Mouse (Mus musculus): ENCODE measurements around the gene Rfx8. TPM values are rescaled to one million over a fixed set of nuclear protein-coding genes. Genes with fewer than 3 reads are reported as not detected.
A peak's percentile ranks its signal among the peaks of the same experiment; 100 is the strongest.

Rfx8 gene
- polyA plus RNA-seq, 1 experiment from 2014 or later: 0.15 TPM

- H3K4me3 ChIP-seq (ENCODE audit: low read depth, low read length): no peak overlapping the region
- no peaks in the 10 kb centered on the region for H3K27me3 ChIP-seq (ENCODE audit: control insufficient read depth, insufficient read depth, low read length)
- no peak overlapping the region for H3K9ac ChIP-seq (ENCODE audit: low read length)
- WGBS: 76% methylated on average over 9 of the region's 9 CpGs
- H3K36me3 ChIP-seq (ENCODE audit: control insufficient read depth, insufficient read depth, low read length): no peaks in the 10 kb centered on the region
- H3K4me1 ChIP-seq (ENCODE audit: control insufficient read depth, insufficient read depth, low read length): peaks cover 7% of the 10 kb centered on the region
- ATAC-seq (ENCODE audit: low FRiP score) (no peak), DNase-seq (ENCODE audit: low spot score, missing footprints) (no peak)
- no peak overlapping the region for H3K27ac ChIP-seq (ENCODE audit: low read depth, low read length)
- no peak overlapping the region for H3K4me2 ChIP-seq
- H3K9me3 ChIP-seq (ENCODE audit: control insufficient read depth, low read length): no peaks in the 10 kb centered on the region
Observed at GRCm38 (mm10) chr1:39758244-39758643, 37.4 kb upstream of the Rfx8 start.

DNA sequence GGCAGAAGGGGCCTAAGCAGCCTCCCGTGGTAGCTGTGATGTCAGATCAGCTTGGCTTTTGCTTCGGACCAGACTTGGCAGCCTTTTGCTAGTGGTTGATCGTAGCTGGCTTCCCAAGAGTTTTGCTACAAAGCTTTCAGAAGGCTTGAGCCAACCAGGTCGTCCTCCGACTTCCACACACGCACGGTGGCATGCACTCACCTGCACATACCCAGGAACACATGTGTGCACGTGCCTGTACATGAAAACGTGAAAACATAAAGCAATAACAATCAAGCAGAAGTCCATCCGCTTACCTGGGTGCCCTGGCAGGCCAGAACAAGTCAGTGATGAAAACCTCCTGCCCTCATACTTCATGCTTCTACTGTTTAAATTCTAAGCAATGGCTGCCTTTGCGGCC, 36.2 kb upstream of the Rfx8 start:
- Histone ChIP-seq H3K36me3 (ENCODE audit: control insufficient read depth, insufficient read depth, low read length) (no peaks in the 10 kb centered on the region), H3K27ac (ENCODE audit: low read depth, low read length) (no peak overlapping the region), H3K4me3 (ENCODE audit: low read depth, low read length) (no peak overlapping the region), H3K4me1 (ENCODE audit: control insufficient read depth, insufficient read depth, low read length) (peaks cover 7% of the 10 kb centered on the region), H3K9ac (ENCODE audit: low read length) (no peak overlapping the region), H3K4me2 (no peak overlapping the region), H3K9me3 (ENCODE audit: control insufficient read depth, low read length) (no peaks in the 10 kb centered on the region), H3K27me3 (ENCODE audit: control insufficient read depth, insufficient read depth, low read length) (no peaks in the 10 kb centered on the region)
- DNase-seq (ENCODE audit: low spot score, missing footprints) (no peak), ATAC-seq (ENCODE audit: low FRiP score) (no peak)
- 85% methylated on average over 11 of the region's 11 CpGs for WGBS

DNA sequence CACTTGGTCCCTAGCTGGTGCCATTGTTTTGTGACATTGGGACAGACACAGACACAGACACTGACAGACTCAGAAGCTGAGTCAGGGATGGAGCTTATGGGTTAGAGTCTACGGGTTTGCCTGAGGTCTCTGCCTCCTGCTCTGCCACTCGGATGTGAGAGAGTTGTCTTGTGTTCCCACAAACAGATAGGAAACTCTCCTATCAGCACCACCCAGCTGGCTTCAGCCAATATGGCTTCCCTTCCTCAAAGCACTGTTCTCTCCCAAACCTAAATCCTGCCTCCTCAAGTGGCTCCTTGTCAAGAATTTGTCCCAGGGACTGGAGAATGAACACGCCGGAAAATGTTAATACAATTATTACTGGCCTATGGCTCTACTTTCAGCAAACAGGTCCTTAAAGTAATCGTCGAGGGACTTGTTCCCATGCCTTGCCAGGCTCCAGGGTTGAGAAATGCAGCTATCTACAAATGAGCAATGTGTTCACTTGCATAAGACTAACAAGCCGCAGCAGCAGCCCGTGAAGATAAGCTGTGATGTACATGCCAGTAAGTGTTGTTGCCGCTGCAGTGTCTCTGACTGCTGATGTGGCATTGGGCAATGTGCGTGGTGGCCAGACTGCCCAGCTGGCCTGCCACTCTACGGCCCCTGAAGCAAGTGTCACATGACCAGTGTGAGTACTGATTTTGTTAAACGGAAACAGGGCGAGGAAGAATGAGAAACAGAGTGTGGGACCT, 33.6 kb upstream of the Rfx8 start:
- WGBS: 85% methylated on average over 13 of the region's 13 CpGs
- no peaks in the 10 kb centered on the region for H3K36me3 ChIP-seq (ENCODE audit: control insufficient read depth, insufficient read depth, low read length)
- H3K4me1 ChIP-seq (ENCODE audit: control insufficient read depth, insufficient read depth, low read length): peaks cover 6% of the 10 kb centered on the region
- H3K4me2 ChIP-seq: no peak overlapping the region
- no peaks in the 10 kb centered on the region for H3K9me3 ChIP-seq (ENCODE audit: control insufficient read depth, low read length)
- no peak for ATAC-seq (ENCODE audit: low FRiP score)
- no peak overlapping the region for H3K9ac ChIP-seq (ENCODE audit: low read length)
- H3K27ac ChIP-seq (ENCODE audit: low read depth, low read length): no peak overlapping the region
- no peaks in the 10 kb centered on the region for H3K27me3 ChIP-seq (ENCODE audit: control insufficient read depth, insufficient read depth, low read length)
- no peak overlapping the region for H3K4me3 ChIP-seq (ENCODE audit: low read depth, low read length)
- DNase-seq (ENCODE audit: low spot score, missing footprints): no peak

DNA sequence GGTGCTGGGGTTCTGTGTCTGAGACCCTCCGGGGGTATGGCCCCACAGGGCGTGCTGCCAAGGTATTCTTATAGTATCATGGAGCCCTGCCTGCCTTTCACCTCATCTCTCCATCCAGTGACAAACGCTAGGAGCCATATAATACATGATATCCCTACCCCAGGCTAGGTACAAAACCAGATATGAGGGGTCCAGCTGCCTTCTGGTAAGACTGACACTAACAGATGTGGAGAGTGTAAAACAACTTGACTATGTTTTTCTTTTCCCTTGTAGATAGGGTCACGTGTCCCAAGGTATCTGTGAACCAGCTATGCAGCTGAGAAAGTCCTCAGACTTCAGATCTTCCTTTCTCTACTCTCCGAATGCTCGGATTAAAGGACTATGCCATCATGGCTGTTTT, 30.7 kb upstream of the Rfx8 start:
- WGBS: 86% methylated on average over 6 of the region's 6 CpGs
- no peaks in the 10 kb centered on the region for H3K36me3 ChIP-seq (ENCODE audit: control insufficient read depth, insufficient read depth, low read length)
- H3K27ac ChIP-seq (ENCODE audit: low read depth, low read length): no peak overlapping the region
- no peaks in the 10 kb centered on the region for H3K27me3 ChIP-seq (ENCODE audit: control insufficient read depth, insufficient read depth, low read length)
- no peak overlapping the region for H3K9ac ChIP-seq (ENCODE audit: low read length)
- H3K9me3 ChIP-seq (ENCODE audit: control insufficient read depth, low read length): no peaks in the 10 kb centered on the region
- peaks cover 8% of the 10 kb centered on the region for H3K4me1 ChIP-seq (ENCODE audit: control insufficient read depth, insufficient read depth, low read length)
- ATAC-seq (ENCODE audit: low FRiP score): no peak
- no peak for DNase-seq (ENCODE audit: low spot score, missing footprints)
- H3K4me3 ChIP-seq (ENCODE audit: low read depth, low read length): no peak overlapping the region
- H3K4me2 ChIP-seq: no peak overlapping the region

DNA sequence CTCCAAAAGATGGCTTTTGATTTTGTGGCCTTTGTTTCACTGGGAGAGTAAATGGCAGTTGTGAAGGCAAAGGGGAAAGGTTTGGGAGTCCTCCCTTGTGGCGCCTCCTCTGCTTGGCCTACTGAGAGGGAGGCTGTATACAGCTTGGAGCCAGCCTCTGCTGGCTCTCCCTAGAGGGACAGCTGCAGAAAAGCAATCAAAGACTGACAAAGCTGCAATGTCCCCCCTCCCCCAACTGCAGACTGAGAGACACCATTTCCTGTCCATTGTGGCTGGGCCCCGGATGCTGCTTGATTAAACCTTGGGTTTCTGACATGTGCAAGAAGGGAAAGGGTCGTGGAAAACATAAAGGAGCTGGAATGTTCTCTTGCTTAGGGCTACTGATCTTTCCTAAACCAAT, 28.9 kb upstream of the Rfx8 start:
- no peak for DNase-seq (ENCODE audit: low spot score, missing footprints)
- H3K9ac ChIP-seq (ENCODE audit: low read length): no peak overlapping the region
- H3K4me1 ChIP-seq (ENCODE audit: control insufficient read depth, insufficient read depth, low read length): peaks cover 8% of the 10 kb centered on the region
- no peaks in the 10 kb centered on the region for H3K36me3 ChIP-seq (ENCODE audit: control insufficient read depth, insufficient read depth, low read length)
- no peak overlapping the region for H3K4me2 ChIP-seq
- H3K27ac ChIP-seq (ENCODE audit: low read depth, low read length): no peak overlapping the region
- WGBS: 21% methylated on average over 3 of the region's 3 CpGs
- no peak overlapping the region for H3K4me3 ChIP-seq (ENCODE audit: low read depth, low read length)
- no peaks in the 10 kb centered on the region for H3K27me3 ChIP-seq (ENCODE audit: control insufficient read depth, insufficient read depth, low read length)
- H3K9me3 ChIP-seq (ENCODE audit: control insufficient read depth, low read length): no peaks in the 10 kb centered on the region
- peak; percentile 44; the same call in 1 of the 2 replicates for ATAC-seq (ENCODE audit: low FRiP score)

- H3K9me3 ChIP-seq (ENCODE audit: control insufficient read depth, low read length): no peaks in the 10 kb centered on the region
- H3K4me3 ChIP-seq (ENCODE audit: low read depth, low read length): no peak overlapping the region
- DNase-seq (ENCODE audit: low spot score, missing footprints): no peak
- 66% methylated on average over 1 of the region's 1 CpGs for WGBS
- no peak for ATAC-seq (ENCODE audit: low FRiP score)
- H3K4me1 ChIP-seq (ENCODE audit: control insufficient read depth, insufficient read depth, low read length): peaks cover 8% of the 10 kb centered on the region
- H3K9ac ChIP-seq (ENCODE audit: low read length): no peak overlapping the region
- H3K27ac ChIP-seq (ENCODE audit: low read depth, low read length): no peak overlapping the region
- H3K27me3 ChIP-seq (ENCODE audit: control insufficient read depth, insufficient read depth, low read length): no peaks in the 10 kb centered on the region
- no peaks in the 10 kb centered on the region for H3K36me3 ChIP-seq (ENCODE audit: control insufficient read depth, insufficient read depth, low read length)
- H3K4me2 ChIP-seq: no peak overlapping the region
Observed at GRCm38 (mm10) chr1:39749214-39749613, 28.4 kb upstream of the Rfx8 start.

DNA sequence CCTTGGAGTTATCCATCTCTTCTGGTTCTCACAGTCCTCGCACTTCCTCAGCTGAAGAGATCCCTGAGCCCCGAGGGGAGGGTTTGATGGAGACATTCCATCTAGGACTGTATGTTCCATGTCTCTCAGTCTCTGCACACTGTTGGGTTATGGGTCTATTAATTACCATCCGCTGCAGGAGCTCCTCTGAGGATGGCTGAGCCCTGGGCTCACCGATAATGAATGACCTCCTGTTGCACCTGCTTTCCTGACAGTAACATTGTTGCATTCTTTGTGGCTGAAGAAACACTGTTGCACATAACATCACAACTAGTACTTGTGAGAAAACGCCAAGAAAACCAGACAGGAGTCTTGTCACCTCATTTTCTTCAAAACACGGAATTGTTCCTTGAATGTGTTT, 27.9 kb upstream of the Rfx8 start:
- Histone ChIP-seq H3K27ac (ENCODE audit: low read depth, low read length) (no peak overlapping the region), H3K27me3 (ENCODE audit: control insufficient read depth, insufficient read depth, low read length) (no peaks in the 10 kb centered on the region), H3K36me3 (ENCODE audit: control insufficient read depth, insufficient read depth, low read length) (no peaks in the 10 kb centered on the region), H3K9ac (ENCODE audit: low read length) (no peak overlapping the region), H3K4me2 (no peak overlapping the region), H3K4me1 (ENCODE audit: control insufficient read depth, insufficient read depth, low read length) (peaks cover 8% of the 10 kb centered on the region), H3K4me3 (ENCODE audit: low read depth, low read length) (no peak overlapping the region), H3K9me3 (ENCODE audit: control insufficient read depth, low read length) (no peaks in the 10 kb centered on the region)
- no peak for DNase-seq (ENCODE audit: low spot score, missing footprints)
- 87% methylated on average over 6 of the region's 6 CpGs for WGBS
- ATAC-seq (ENCODE audit: low FRiP score): no peak

- Histone ChIP-seq H3K27me3 (ENCODE audit: control insufficient read depth, insufficient read depth, low read length) (no peaks in the 10 kb centered on the region), H3K4me1 (ENCODE audit: control insufficient read depth, insufficient read depth, low read length) (peaks cover 8% of the 10 kb centered on the region), H3K27ac (ENCODE audit: low read depth, low read length) (no peak overlapping the region), H3K9me3 (ENCODE audit: control insufficient read depth, low read length) (no peaks in the 10 kb centered on the region), H3K9ac (ENCODE audit: low read length) (no peak overlapping the region), H3K4me3 (ENCODE audit: low read depth, low read length) (no peak overlapping the region), H3K36me3 (ENCODE audit: control insufficient read depth, insufficient read depth, low read length) (no peaks in the 10 kb centered on the region), H3K4me2 (no peak overlapping the region)
- peak; percentile 83 for DNase-seq (ENCODE audit: low spot score, missing footprints)
- WGBS: 39% methylated on average over 7 of the region's 7 CpGs
- ATAC-seq (ENCODE audit: low FRiP score): no peak
Observed at GRCm38 (mm10) chr1:39746464-39746863, 25.7 kb upstream of the Rfx8 start.

DNA sequence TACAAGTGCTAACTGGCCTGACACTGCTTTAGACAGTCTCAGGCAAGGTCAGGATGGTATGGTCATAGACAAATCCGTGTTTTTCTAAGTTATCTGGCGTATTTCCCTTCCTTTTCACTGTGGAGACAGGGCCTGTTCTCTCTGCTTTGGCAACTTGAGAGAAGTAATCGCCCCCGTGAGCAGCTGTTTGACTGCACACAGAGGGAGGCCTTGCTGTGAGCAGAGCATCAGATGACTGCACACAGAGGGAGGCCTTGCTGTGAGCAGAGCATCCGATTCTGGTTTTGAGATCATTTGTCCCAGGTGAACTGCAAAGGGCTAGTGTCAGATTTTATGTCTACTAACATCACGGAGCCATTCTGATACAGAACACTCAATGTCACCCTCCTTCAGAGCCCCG, 20.2 kb upstream of the Rfx8 start:
- WGBS: 33% methylated on average over 7 of the region's 7 CpGs

More for the DNA sequence above, 20.2 kb upstream of the Rfx8 start:
- H3K4me3 ChIP-seq (ENCODE audit: low read depth, low read length): no peak overlapping the region
- H3K27ac ChIP-seq (ENCODE audit: low read depth, low read length): no peak overlapping the region
- H3K27me3 ChIP-seq (ENCODE audit: control insufficient read depth, insufficient read depth, low read length): no peaks in the 10 kb centered on the region
- no peaks in the 10 kb centered on the region for H3K36me3 ChIP-seq (ENCODE audit: control insufficient read depth, insufficient read depth, low read length)
- no peak overlapping the region for H3K4me2 ChIP-seq
- DNase-seq (ENCODE audit: low spot score, missing footprints) (no peak), ATAC-seq (ENCODE audit: low FRiP score) (no peak)
- no peaks in the 10 kb centered on the region for H3K4me1 ChIP-seq (ENCODE audit: control insufficient read depth, insufficient read depth, low read length)
- no peaks in the 10 kb centered on the region for H3K9me3 ChIP-seq (ENCODE audit: control insufficient read depth, low read length)
- no peak overlapping the region for H3K9ac ChIP-seq (ENCODE audit: low read length)

Measured in midbrain, embryonic 11.5 days (tissue).